Mouse (Mus musculus) embryonic facial prominence, embryonic 15.5 days (tissue): ENCODE data around the gene BC055324. TPM values are rescaled to one million over a fixed set of nuclear protein-coding genes. Genes with fewer than 3 reads are reported as not detected.
A peak's percentile ranks its signal among the peaks of the same experiment; 100 is the strongest.

Source experiments
- ATAC-seq: fragments of 200-750 bp; cut with Nextera tagmentation; 2 replicates; pipeline ENCODE4 v1.8.0; 2017; ENCODE audit warnings: low read depth, moderate TSS enrichment; ENCODE audit not compliant: insufficient number of reproducible peaks, low FRiP score, low TSS enrichment
- H3K27ac ChIP-seq: fragments of 300-500 bp; sonication (generic); replicated peaks from 2 replicates; pipeline ENCODE4 v1.5.1; 2015; ENCODE audit warnings: mild to moderate bottlenecking, inconsistent platforms
- H3K27me3 ChIP-seq: fragments of 300-500 bp; sonication (generic); 2 replicates; pipeline ENCODE4 v1.6.1; 2015; ENCODE audit warnings: inconsistent platforms
- H3K36me3 ChIP-seq: fragments of 300-500 bp; sonication (generic); 2 replicates; pipeline ENCODE4 v1.6.1; 2015; ENCODE audit warnings: mild to moderate bottlenecking, inconsistent platforms
- H3K4me1 ChIP-seq: fragments of 300-500 bp; sonication (generic); 2 replicates; pipeline ENCODE4 v1.6.1; 2015; ENCODE audit warnings: inconsistent platforms
- H3K4me2 ChIP-seq: fragments of 300-500 bp; sonication (generic); replicated peaks from 2 replicates; pipeline ENCODE4 v1.6.1; 2015; ENCODE audit warnings: mild to moderate bottlenecking, inconsistent platforms
- H3K4me3 ChIP-seq: fragments of 300-500 bp; sonication (generic); replicated peaks from 2 replicates; pipeline ENCODE4 v1.5.1; 2015; ENCODE audit warnings: mild to moderate bottlenecking, inconsistent platforms
- H3K9ac ChIP-seq: fragments of 300-500 bp; sonication (generic); 2 replicates; pipeline ENCODE4 v1.6.1; 2015; ENCODE audit warnings: inconsistent platforms
- H3K9me3 ChIP-seq: fragments of 300-500 bp; sonication (generic); replicated peaks from 2 replicates; pipeline ENCODE4 v1.6.1; 2016; ENCODE audit warnings: inconsistent platforms
- WGBS: fragments of 180-500 bp; shearing (Covaris S2); methylation state at CpG from one replicate; pipeline ENCODE4 v1.1.7; 2015; 5-methylcytosine and 5-hydroxymethylcytosine counted together
- polyA plus RNA-seq: library from polyadenylated mRNA; unstranded; fragments of >200 nt; fragmentation: Nextera tagmentation; extraction: Ambion mirVana; gene quantifications from 2 replicates; pipeline ENCODE4 v1.2.1, GENCODE M21; 2015

Gene BC055324
- polyA plus RNA-seq, 1 experiment from 2014 or later = 17.0 TPM

- Histone ChIP-seq H3K4me2 (no peak overlapping the region), H3K36me3 (peaks cover 75% of the 10 kb centered on the region), H3K9me3 (no peaks in the 10 kb centered on the region), H3K27ac (no peak overlapping the region), H3K27me3 (no peaks in the 10 kb centered on the region), H3K4me3 (no peak overlapping the region), H3K9ac (no peak overlapping the region), H3K4me1 (no peaks in the 10 kb centered on the region)
- WGBS = 49% methylated on average over 6 of the region's 6 CpGs
- no peak for ATAC-seq
These were observed 52.5 kb downstream of the BC055324 start for GRCm38 (mm10) chr1:163942056-163942455.

GRCm38 (mm10) chr1:163934591-163934990 lies 60.0 kb downstream of the BC055324 start:
- ATAC-seq = no peak
- no peak overlapping the region for H3K4me3 ChIP-seq
- no peaks in the 10 kb centered on the region for H3K9me3 ChIP-seq
- no peak overlapping the region for H3K4me2 ChIP-seq
- peaks cover 56% of the 10 kb centered on the region for H3K36me3 ChIP-seq
- WGBS = 74% methylated on average over 2 of the region's 2 CpGs
- H3K27me3 ChIP-seq = no peaks in the 10 kb centered on the region
- no peak overlapping the region for H3K9ac ChIP-seq
- H3K27ac ChIP-seq = no peak overlapping the region
- H3K4me1 ChIP-seq = peaks cover 17% of the 10 kb centered on the region

- no peaks in the 10 kb centered on the region for H3K9me3 ChIP-seq
- no peaks in the 10 kb centered on the region for H3K27me3 ChIP-seq
- no peak overlapping the region for H3K4me3 ChIP-seq
- no peak overlapping the region for H3K27ac ChIP-seq
- H3K4me2 ChIP-seq = no peak overlapping the region
- peaks cover 22% of the 10 kb centered on the region for H3K4me1 ChIP-seq
- WGBS = 80% methylated on average over 8 of the region's 8 CpGs
- no peak for ATAC-seq
- H3K9ac ChIP-seq = no peak overlapping the region
- peaks cover 33% of the 10 kb centered on the region for H3K36me3 ChIP-seq
These were observed 62.8 kb downstream of the BC055324 start for GRCm38 (mm10) chr1:163931801-163932200.

- peaks cover 19% of the 10 kb centered on the region for H3K36me3 ChIP-seq
- H3K27ac ChIP-seq = no peak overlapping the region
- H3K4me1 ChIP-seq = peaks cover 22% of the 10 kb centered on the region
- peak overlapping the region; percentile 87 for H3K4me3 ChIP-seq
- no peak for ATAC-seq
- H3K9me3 ChIP-seq = no peaks in the 10 kb centered on the region
- H3K27me3 ChIP-seq = no peaks in the 10 kb centered on the region
- peak overlapping the region; percentile 75 for H3K4me2 ChIP-seq
- WGBS = 5% methylated on average over 12 of the region's 12 CpGs
- peak overlapping the region; percentile 86 for H3K9ac ChIP-seq
These were observed 64.2 kb downstream of the BC055324 start for GRCm38 (mm10) chr1:163930458-163930794.

- peaks cover 14% of the 10 kb centered on the region for H3K36me3 ChIP-seq
- H3K9ac ChIP-seq = peak overlapping the region; percentile 86
- WGBS = under 1% methylated on average over 69 of the region's 77 CpGs
- no peaks in the 10 kb centered on the region for H3K27me3 ChIP-seq
- H3K4me1 ChIP-seq = peaks cover 22% of the 10 kb centered on the region
- peak; percentile 92 for ATAC-seq
- peak overlapping the region; percentile 87 for H3K4me3 ChIP-seq
- H3K4me2 ChIP-seq = peak overlapping the region; percentile 75
- H3K9me3 ChIP-seq = no peaks in the 10 kb centered on the region
- peak overlapping the region; percentile 87 for H3K27ac ChIP-seq
These were observed 64.7 kb downstream of the BC055324 start for GRCm38 (mm10) chr1:163929636-163930457.

GRCm38 (mm10) chr1:163928846-163929245 lies 65.8 kb downstream of the BC055324 start, which contains the start of gene Scyl3:
Gene Scyl3 (plus strand): TSS chr1:163929100.
- Histone ChIP-seq H3K9me3 (no peaks in the 10 kb centered on the region), H3K9ac (peak within 1 kb of the TSS; percentile 86), H3K27ac (peak within 1 kb of the TSS; percentile 87), H3K36me3 (peaks cover 5% of the 10 kb centered on the region; the same call in 1 of the 2 replicates), H3K4me2 (peak within 1 kb of the TSS; percentile 75), H3K4me1 (peaks cover 22% of the 10 kb centered on the region), H3K27me3 (no peaks in the 10 kb centered on the region), H3K4me3 (peak within 1 kb of the TSS; percentile 87)
- WGBS = 68% methylated on average over 7 of the region's 7 CpGs
- no peak for ATAC-seq

- no peaks in the 10 kb centered on the region for H3K27me3 ChIP-seq
- no peak for ATAC-seq
- no peak overlapping the region for H3K27ac ChIP-seq
- H3K9ac ChIP-seq = no peak overlapping the region
- H3K4me2 ChIP-seq = no peak overlapping the region
- no peak overlapping the region for H3K4me3 ChIP-seq
- H3K4me1 ChIP-seq = 0 out of 2 replicates have a peak, but pooled peaks cover 5% of the 10 kb centered on the region
- H3K36me3 ChIP-seq = no peaks in the 10 kb centered on the region
- WGBS = 89% methylated on average over 8 of the region's 8 CpGs
- no peaks in the 10 kb centered on the region for H3K9me3 ChIP-seq
These were observed 70.5 kb downstream of the BC055324 start for GRCm38 (mm10) chr1:163924093-163924492.

GRCm38 (mm10) chr1:163917349-163918160 lies 77.0 kb downstream of the BC055324 start:
- H3K9ac ChIP-seq = no peak overlapping the region
- peaks cover 10% of the 10 kb centered on the region for H3K36me3 ChIP-seq
- 96% methylated on average over 5 of the region's 5 CpGs for WGBS
- no peak for ATAC-seq
- H3K27ac ChIP-seq = no peak overlapping the region
- no peaks in the 10 kb centered on the region for H3K27me3 ChIP-seq
- H3K9me3 ChIP-seq = no peaks in the 10 kb centered on the region
- H3K4me3 ChIP-seq = no peak overlapping the region
- no peaks in the 10 kb centered on the region for H3K4me1 ChIP-seq
- H3K4me2 ChIP-seq = no peak overlapping the region

GRCm38 (mm10) chr1:163911981-163912380 lies 82.6 kb downstream of the BC055324 start:
- WGBS = 82% methylated on average over 11 of the region's 11 CpGs
- Histone ChIP-seq H3K4me3 (no peak overlapping the region), H3K4me1 (peaks cover 3% of the 10 kb centered on the region; the same call in 1 of the 2 replicates), H3K9ac (no peak overlapping the region), H3K9me3 (no peaks in the 10 kb centered on the region), H3K27ac (no peak overlapping the region), H3K4me2 (no peak overlapping the region), H3K36me3 (peaks cover 6% of the 10 kb centered on the region), H3K27me3 (no peaks in the 10 kb centered on the region)
- ATAC-seq = no peak

GRCm38 (mm10) chr1:163910785-163911184 lies 83.8 kb downstream of the BC055324 start:
- Histone ChIP-seq H3K9ac (no peak overlapping the region), H3K4me1 (peaks cover 3% of the 10 kb centered on the region; the same call in 1 of the 2 replicates), H3K27ac (no peak overlapping the region), H3K4me2 (no peak overlapping the region), H3K9me3 (no peaks in the 10 kb centered on the region), H3K4me3 (no peak overlapping the region), H3K27me3 (no peaks in the 10 kb centered on the region), H3K36me3 (no peaks in the 10 kb centered on the region)
- ATAC-seq = no peak
- 87% methylated on average over 9 of the region's 9 CpGs for WGBS

GRCm38 (mm10) chr1:163910343-163910742 lies 84.3 kb downstream of the BC055324 start:
- Histone ChIP-seq H3K27ac (no peak overlapping the region), H3K4me2 (no peak overlapping the region), H3K4me3 (no peak overlapping the region)

More at GRCm38 (mm10) chr1:163910343-163910742, 84.3 kb downstream of the BC055324 start:
- Histone ChIP-seq H3K9me3 (no peaks in the 10 kb centered on the region), H3K4me1 (peaks cover 3% of the 10 kb centered on the region; the same call in 1 of the 2 replicates), H3K36me3 (no peaks in the 10 kb centered on the region), H3K27me3 (no peaks in the 10 kb centered on the region), H3K9ac (no peak overlapping the region)
- ATAC-seq = no peak
- WGBS = 2% methylated on average over 2 of the region's 2 CpGs
